22 mouse cellular contexts compared by ENCODE assay signal in genomic region chr5:26707661-26708060, GRCm38 (mm10).
DNase-seq lines count a peak whose midpoint lies in the region; TF ChIP-seq lines count a peak whose summit lies in the region.
"Had no signal": no experiment of that assay in that cellular context is flagged by ENCODE, and none has a peak within 500 bp of the region (broad histone marks: within the 10 kb centered on the region; RNA-seq: fewer than 3 reads in every experiment).

No protein-coding gene starts in this region.

- H3K4me3 ChIP-seq in layer of hippocampus, adult 2 months, result no peak overlapping the region
- H3K4me3 ChIP-seq: embryonic facial prominence, embryonic 10.5 days; heart, embryonic 12.5 days; limb, embryonic 10.5 days; midbrain, embryonic 13.5 days; neural tube, embryonic 12.5 days had no signal

- TF ChIP-seq CTCF in layer of hippocampus, adult 2 months (conservative IDR thresholded peaks at IDR 0.05), result no peak

- intact Hi-C loops in left cerebral cortex, postnatal 25 days (cut with DNase I), result no loop called here

- peak; percentile 13 to 26 for DNase-seq in layer of hippocampus, adult 2 months (ENCODE audit: low spot score in 2 of 2)
- no peak for DNase-seq in layer of hippocampus, adult 9-10 months (ENCODE audit: low spot score)
- peak; percentile 10 to 13 for DNase-seq in layer of hippocampus, adult 8-10 months (ENCODE audit: low spot score in 2 of 2)
- DNase-seq in left cerebral cortex, postnatal 25 days (ENCODE audit: low spot score in 2 of 2), result peak; percentile 37 to 90
- peak; percentile 67 for DNase-seq in telencephalon, adult 2 months (ENCODE audit: low read depth, low spot score)
- no peak for DNase-seq in ovary, postnatal 10 days (ENCODE audit: low spot score)
- no peak for DNase-seq in urinary bladder, postnatal 10 days (ENCODE audit: low spot score)
- DNase-seq: adrenal gland, postnatal 36 days; B cell, adult 2 months; cerebellum, adult 8-10 months; heart, postnatal 14 days; kidney, adult 9 months; kidney, postnatal 25 days; liver, postnatal 0 days; lung, postnatal 10 days; thymus, adult 18-20 months had no signal

- no peak overlapping the region for H3K27ac ChIP-seq in layer of hippocampus, adult 2 months
- H3K27ac ChIP-seq: embryonic facial prominence, embryonic 10.5 days; hindbrain, embryonic 14.5 days; limb, embryonic 10.5 days; midbrain, embryonic 13.5 days; neural tube, embryonic 12.5 days had no signal

Comparison
In these comparisons a context has a peak if more than half of its experiments do, and no peak if none do; other contexts are left out.
1. DNase-seq: peak in layer of hippocampus, adult 2 months (2 of 2), layer of hippocampus, adult 8-10 months (2 of 2), left cerebral cortex, postnatal 25 days (2 of 2) and telencephalon, adult 2 months (single experiment); none in layer of hippocampus, adult 9-10 months (single experiment), ovary, postnatal 10 days (single experiment) and urinary bladder, postnatal 10 days (single experiment).